Mouse (Mus musculus) myocyte (in vitro differentiated cells): ENCODE measurements around the gene Pank3. TPM values are rescaled to one million over a fixed set of nuclear protein-coding genes. Genes with fewer than 3 reads are reported as not detected.
A peak's percentile ranks its signal among the peaks of the same experiment; 100 is the strongest.

ENCODE experiments used
- H3K27me3 ChIP-seq: one replicate; pipeline ENCODE4 v1.6.1; 2011; ENCODE audit not compliant: control insufficient read depth, insufficient read depth, insufficient read length
- H3K36me3 ChIP-seq: one replicate; pipeline ENCODE4 v1.6.1; 2011; ENCODE audit not compliant: control insufficient read depth, insufficient read depth
- H3K4me2 ChIP-seq: one replicate; pipeline ENCODE4 v1.6.1; 2011; ENCODE audit warnings: low read depth, control low read depth
- H3K4me3 ChIP-seq: one replicate; pipeline ENCODE4 v1.5.1; 2011; ENCODE audit warnings: mild to moderate bottlenecking, control low read depth, moderate library complexity
- H3K79me2 ChIP-seq: one replicate; pipeline ENCODE4 v1.6.1; 2011; ENCODE audit not compliant: control insufficient read depth, insufficient read depth
- H3ac ChIP-seq: one replicate; pipeline ENCODE4 v1.6.1; 2011; ENCODE audit not compliant: control insufficient read depth, insufficient read length
- CEBPB ChIP-seq: IDR thresholded peaks from 2 replicates; pipeline ENCODE4 v1.6.1; 2011; ENCODE audit warnings: mild to moderate bottlenecking, moderate library complexity; ENCODE audit not compliant: poor library complexity, insufficient read depth, severe bottlenecking
- E2F4 ChIP-seq: IDR thresholded peaks from one replicate; pipeline ENCODE4 v1.6.1; 2011; ENCODE audit warnings: mild to moderate bottlenecking, control low read depth, moderate library complexity; ENCODE audit not compliant: insufficient read depth
- MAX ChIP-seq: IDR thresholded peaks from one replicate; pipeline ENCODE4 v1.6.1; 2011; ENCODE audit warnings: low read depth, mild to moderate bottlenecking, control low read depth
- MYOD1 ChIP-seq, 3 experiments: IDR thresholded peaks; one replicate each; pipeline ENCODE4 v1.6.1; 2011; ENCODE audit warnings: control low read depth in 2 of 3, low read depth in 2 of 3, mild to moderate bottlenecking in 2 of 3, moderate library complexity in 1 of 3; ENCODE audit not compliant: insufficient read length in 2 of 3, control insufficient read depth in 1 of 3
- MYOG ChIP-seq, 3 experiments: IDR thresholded peaks; one replicate each; pipeline ENCODE4 v1.6.1; 2011; ENCODE audit warnings: control low read depth in 2 of 3, low read depth in 2 of 3, mild to moderate bottlenecking in 2 of 3; ENCODE audit not compliant: insufficient read length in 2 of 3, control insufficient read depth in 1 of 3, insufficient read depth in 1 of 3
- POLR2A ChIP-seq: IDR thresholded peaks from one replicate; pipeline ENCODE4 v1.6.1; 2011; ENCODE audit warnings: low read depth, mild to moderate bottlenecking, control low read depth, moderate library complexity; ENCODE audit not compliant: insufficient read length
- POLR2AphosphoS2 ChIP-seq: IDR thresholded peaks from one replicate; pipeline ENCODE4 v1.6.1; 2011; ENCODE audit warnings: low read depth, control low read depth; ENCODE audit not compliant: insufficient read length
- REST ChIP-seq: IDR thresholded peaks from one replicate; pipeline ENCODE4 v1.6.1; 2011; ENCODE audit warnings: mild to moderate bottlenecking, control low read depth, moderate library complexity; ENCODE audit not compliant: insufficient read depth, insufficient read length
- SRF ChIP-seq: IDR thresholded peaks from one replicate; pipeline ENCODE4 v1.6.1; 2011; ENCODE audit warnings: low read depth; ENCODE audit not compliant: control insufficient read depth, insufficient read length
- TCF12 ChIP-seq: IDR thresholded peaks from one replicate; pipeline ENCODE4 v1.6.1; 2011; ENCODE audit warnings: mild to moderate bottlenecking, control low read depth; ENCODE audit not compliant: poor library complexity, insufficient read depth, severe bottlenecking
- TCF3 ChIP-seq: IDR thresholded peaks from one replicate; pipeline ENCODE4 v1.6.1; 2011; ENCODE audit warnings: low read depth, control low read depth; ENCODE audit not compliant: insufficient read length
- USF1 ChIP-seq: IDR thresholded peaks from one replicate; pipeline ENCODE4 v1.6.1; 2011; ENCODE audit warnings: low read depth, mild to moderate bottlenecking, control low read depth, moderate library complexity
- polyA plus RNA-seq: library from polyadenylated mRNA; unstranded; fragments of >200 nt; fragmentation: generic; extraction: Trizol; gene quantifications from one replicate; pipeline ENCODE4 v1.2.1, GENCODE M21; 2012; ENCODE audit warnings: missing spikeins

Gene Pank3
- polyA plus RNA-seq, 1 experiment, result 8.6 TPM

- no peak overlapping the region for H3ac ChIP-seq
- H3K4me3 ChIP-seq, result no peak overlapping the region
- H3K79me2 ChIP-seq, result no peaks in the 10 kb centered on the region
- H3K36me3 ChIP-seq, result no peaks in the 10 kb centered on the region
- H3K4me2 ChIP-seq, result no peak overlapping the region
- H3K27me3 ChIP-seq, result peaks cover 5% of the 10 kb centered on the region
- no peak for TF ChIP-seq MYOG (IDR thresholded peaks at IDR 0.05; ENCODE audit: control insufficient read depth in 1 of 3, insufficient read depth in 1 of 3, insufficient read length in 2 of 3, low read depth in 2 of 3)
- TF ChIP-seq E2F4, result no peak
- TF ChIP-seq USF1, result no peak
- no peak for TF ChIP-seq MAX
- no peak for TF ChIP-seq TCF12
- no peak for TF ChIP-seq REST
- TF ChIP-seq POLR2A, result no peak
Measured at GRCm38 (mm10) chr11:35760627-35761003, 8.7 kb upstream of the Pank3 start.

GRCm38 (mm10) chr11:35766845-35767244, 2.4 kb upstream of the Pank3 start:
- Histone ChIP-seq H3ac (no peak overlapping the region), H3K4me3 (no peak overlapping the region), H3K27me3 (no peaks in the 10 kb centered on the region), H3K4me2 (no peak overlapping the region), H3K79me2 (peaks cover 21% of the 10 kb centered on the region), H3K36me3 (no peaks in the 10 kb centered on the region)
- TF ChIP-seq MYOG (IDR thresholded peaks at IDR 0.05; ENCODE audit: control insufficient read depth in 1 of 3, insufficient read depth in 1 of 3, insufficient read length in 2 of 3, low read depth in 2 of 3) (no peak), USF1 (no peak), MYOD1 (IDR thresholded peaks at IDR 0.05; ENCODE audit: control insufficient read depth in 1 of 3, insufficient read length in 2 of 3, low read depth in 2 of 3) (no peak), MAX (no peak), TCF3 (no peak), CEBPB (no peak), TCF12 (no peak), POLR2AphosphoS2 (no peak), E2F4 (no peak), POLR2A (no peak), REST (no peak), SRF (no peak)

GRCm38 (mm10) chr11:35769746-35770437, 608 bp downstream of the Pank3 start:
- Histone ChIP-seq H3K36me3 (peaks cover 5% of the 10 kb centered on the region), H3K4me3 (peak overlapping the region; percentile 83), H3K27me3 (no peaks in the 10 kb centered on the region), H3K79me2 (peaks cover 52% of the 10 kb centered on the region), H3ac (peak overlapping the region; percentile 59), H3K4me2 (peak overlapping the region; percentile 68)
- peak; percentile 59 for TF ChIP-seq POLR2AphosphoS2
- TF ChIP-seq TCF12, result no peak
- TF ChIP-seq POLR2A, result peak; percentile 71

DNA sequence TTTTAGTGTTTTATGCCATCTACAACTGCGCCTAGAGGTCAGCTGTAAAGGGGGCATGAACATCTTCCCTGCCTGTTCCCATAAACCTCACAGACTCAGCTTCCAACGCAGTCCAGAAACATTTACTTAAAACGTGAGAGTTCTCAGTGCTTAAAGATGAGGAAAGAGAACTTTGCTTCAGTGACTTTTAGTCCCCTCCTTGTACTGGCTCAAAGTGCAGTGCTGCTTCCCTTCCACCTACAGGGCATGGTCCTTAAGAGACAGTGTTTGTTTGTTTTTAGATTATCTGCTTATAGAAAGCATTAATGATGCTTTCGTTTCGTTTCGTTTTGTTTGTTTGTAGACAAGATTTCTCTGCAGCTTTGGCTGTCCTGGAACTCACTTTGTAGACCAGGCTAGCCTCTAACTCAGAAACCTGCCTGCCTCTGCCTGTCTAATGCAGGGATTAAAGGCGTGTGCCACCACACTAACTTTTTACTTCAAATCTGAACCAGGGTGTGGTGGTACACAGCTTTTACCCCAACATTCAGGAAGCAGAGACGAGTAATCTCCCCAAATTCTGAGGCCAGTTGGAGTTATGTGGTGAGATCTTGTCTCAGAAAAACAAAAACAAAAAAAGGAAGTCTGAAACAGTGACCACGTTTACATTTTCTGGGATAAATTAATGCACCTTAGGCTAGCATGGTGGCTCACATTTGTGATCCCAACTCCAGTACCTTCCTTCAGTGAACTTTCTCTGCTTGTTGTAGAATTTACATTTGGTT, 1.6 kb downstream of the Pank3 start:
- H3K79me2 ChIP-seq, result peaks cover 62% of the 10 kb centered on the region
- TF ChIP-seq MYOG (IDR thresholded peaks at IDR 0.05; ENCODE audit: control insufficient read depth in 1 of 3, insufficient read depth in 1 of 3, insufficient read length in 2 of 3, low read depth in 2 of 3) (no peak), CEBPB (no peak), USF1 (no peak), MYOD1 (IDR thresholded peaks at IDR 0.05; ENCODE audit: control insufficient read depth in 1 of 3, insufficient read length in 2 of 3, low read depth in 2 of 3) (no peak), REST (no peak), E2F4 (no peak), TCF12 (no peak), TCF3 (no peak), POLR2AphosphoS2 (no peak), SRF (no peak), POLR2A (no peak)
- no peaks in the 10 kb centered on the region for H3K27me3 ChIP-seq
- no peak overlapping the region for H3ac ChIP-seq
- peaks cover 7% of the 10 kb centered on the region for H3K36me3 ChIP-seq
- H3K4me2 ChIP-seq, result peak overlapping the region; percentile 68
- peak overlapping the region; percentile 83 for H3K4me3 ChIP-seq

GRCm38 (mm10) chr11:35775606-35776005, 6.3 kb downstream of the Pank3 start:
- Histone ChIP-seq H3K4me2 (no peak overlapping the region), H3K79me2 (peaks cover 94% of the 10 kb centered on the region), H3K36me3 (peaks cover 47% of the 10 kb centered on the region), H3ac (no peak overlapping the region), H3K4me3 (no peak overlapping the region), H3K27me3 (no peaks in the 10 kb centered on the region)
- TF ChIP-seq TCF3 (no peak), SRF (no peak), REST (no peak), MYOD1 (IDR thresholded peaks at IDR 0.05; ENCODE audit: control insufficient read depth in 1 of 3, insufficient read length in 2 of 3, low read depth in 2 of 3) (no peak), TCF12 (no peak), USF1 (no peak), CEBPB (no peak), E2F4 (no peak), MAX (no peak), MYOG (IDR thresholded peaks at IDR 0.05; ENCODE audit: control insufficient read depth in 1 of 3, insufficient read depth in 1 of 3, insufficient read length in 2 of 3, low read depth in 2 of 3) (no peak)
